ENCODE assay signal across 13 mouse cellular contexts in the genomic region with DNA sequence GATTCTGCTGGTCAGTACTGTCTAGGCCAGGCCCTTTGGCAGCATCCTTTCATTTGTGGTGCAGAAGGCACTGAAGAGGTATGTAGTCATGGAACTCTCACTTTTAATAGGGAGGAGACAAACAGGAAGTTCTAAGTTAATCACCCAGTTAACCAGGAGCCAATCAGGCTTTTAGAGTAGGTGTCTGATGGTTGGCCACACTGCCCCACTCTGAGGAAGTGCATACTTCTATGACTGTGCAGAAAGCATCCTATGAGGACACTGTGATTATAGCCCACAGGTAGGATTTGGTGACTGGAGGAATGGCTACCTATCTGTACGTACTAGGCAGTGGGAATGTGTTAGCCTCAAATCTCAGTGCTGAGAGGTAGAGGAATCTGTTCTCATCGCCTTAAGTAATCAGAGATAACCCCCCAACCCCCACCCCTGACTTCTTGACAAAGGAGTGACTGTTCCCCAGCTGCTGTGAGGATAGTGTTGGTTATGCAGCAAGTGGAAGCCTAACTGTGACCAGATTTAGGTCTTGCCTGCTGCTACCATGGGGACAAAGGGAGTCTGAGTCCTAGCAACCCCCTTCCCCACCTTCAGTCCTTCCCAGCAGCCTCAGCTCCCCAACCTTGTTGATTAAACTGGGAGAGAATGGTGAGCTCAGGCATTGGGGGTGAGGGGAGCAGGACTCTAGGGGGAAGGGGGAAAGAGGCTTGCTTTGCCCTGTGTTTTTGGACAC.
DNase-seq lines count a peak whose midpoint lies in the region; ATAC-seq and TF ChIP-seq lines count a peak whose summit lies in the region.
"Had no signal": no experiment of that assay in that cellular context is flagged by ENCODE, and none has a peak within 500 bp of the region (broad histone marks: within the 10 kb centered on the region; RNA-seq: fewer than 3 reads in every experiment).

No protein-coding gene starts in this region.

- 22% methylated on average over 2 of the region's 2 CpGs for WGBS in lung, embryonic 14.5 days
- 64% methylated on average over 2 of the region's 2 CpGs for WGBS in midbrain, embryonic 14.5 days

- H3K9ac ChIP-seq in lung, embryonic 14.5 days = peak overlapping the region; percentile 18; the same call in 1 of the 2 replicates
- no peak overlapping the region for H3K9ac ChIP-seq in midbrain, embryonic 14.5 days (replicated peaks; ENCODE audit: low read length)
- H3K9ac ChIP-seq: kidney, embryonic 15.5 days; limb, embryonic 12.5 days had no signal

- no peak for TF ChIP-seq CTCF in lung, embryonic 14.5 days (IDR thresholded peaks at IDR 0.05; ENCODE audit: low read depth)
- no peak for TF ChIP-seq CTCF in gastrocnemius, adult 2 months (IDR thresholded peaks at IDR 0.05)

- peak overlapping the region; percentile 90 for H3K27ac ChIP-seq in lung, embryonic 14.5 days (ENCODE audit: low read depth)
- peak overlapping the region; percentile 20; the same call in 1 of the 2 replicates for H3K27ac ChIP-seq in midbrain, embryonic 14.5 days (replicated peaks; ENCODE audit: low read depth, low read length)
- no peak overlapping the region for H3K27ac ChIP-seq in gastrocnemius, adult 2 months
- H3K27ac ChIP-seq: limb, embryonic 12.5 days had no signal

- H3K4me1 ChIP-seq in lung, embryonic 14.5 days (ENCODE audit: insufficient read depth) = peaks cover 7% of the 10 kb centered on the region; the same call in 1 of the 2 replicates
- 0 out of 2 replicates have a peak, but pooled peaks cover 7% of the 10 kb centered on the region for H3K4me1 ChIP-seq in midbrain, embryonic 14.5 days (ENCODE audit: control insufficient read depth, insufficient read depth, low read length)

- ATAC-seq in lung, embryonic 14.5 days (ENCODE audit: insufficient read depth) = peak; percentile 62
- ATAC-seq in granulocyte monocyte progenitor cell, adult 5-6 weeks (replicated peaks; ENCODE audit: poor library complexity, severe bottlenecking) = peak; percentile 67
- ATAC-seq in midbrain, embryonic 14.5 days (ENCODE audit: low FRiP score, low TSS enrichment) = no peak

- H3K36me3 ChIP-seq in lung, embryonic 14.5 days (ENCODE audit: insufficient read depth) = no peaks in the 10 kb centered on the region
- no peaks in the 10 kb centered on the region for H3K36me3 ChIP-seq in midbrain, embryonic 14.5 days (ENCODE audit: control insufficient read depth, insufficient read depth, low read length)
- H3K36me3 ChIP-seq: G1E; kidney, embryonic 15.5 days; limb, embryonic 12.5 days had no signal

- intact Hi-C loops in gastrocnemius, adult 2 months (cut with DNase I) = no loop called here

- DNase-seq in embryo, embryonic 10.5 days (ENCODE audit: low spot score) = peak; percentile 27
- no peak for DNase-seq in embryo, embryonic 10 days (ENCODE audit: low spot score)
- peak; percentile 27 for DNase-seq in lung, embryonic 14.5 days
- no peak for DNase-seq in lung, postnatal 14 days
- no peak for DNase-seq in midbrain, embryonic 14.5 days
- no peak for DNase-seq in urinary bladder, postnatal 14 days (ENCODE audit: low spot score)
- no peak for DNase-seq in gastrocnemius, adult 2 months
- DNase-seq: cerebellum, postnatal 36 days had no signal

- H3K4me2 ChIP-seq in lung, embryonic 14.5 days = 0 out of 2 replicates have a peak overlapping the region, but pooled peaks have one; percentile 12
- no peak overlapping the region for H3K4me2 ChIP-seq in midbrain, embryonic 14.5 days (ENCODE audit: low read length)
- H3K4me2 ChIP-seq: kidney, embryonic 15.5 days; limb, embryonic 12.5 days had no signal

- no peaks in the 10 kb centered on the region for H3K9me3 ChIP-seq in lung, embryonic 14.5 days (ENCODE audit: low read depth, low read length)
- H3K9me3 ChIP-seq in midbrain, embryonic 14.5 days (ENCODE audit: control insufficient read depth, low read length) = no peaks in the 10 kb centered on the region
- H3K9me3 ChIP-seq: kidney, embryonic 15.5 days; limb, embryonic 12.5 days had no signal

- H3K4me3 ChIP-seq in lung, embryonic 14.5 days (ENCODE audit: low read depth, low read length) = no peak overlapping the region
- H3K4me3 ChIP-seq in midbrain, embryonic 14.5 days (replicated peaks; ENCODE audit: low read depth, low read length) = no peak overlapping the region
- no peak overlapping the region for H3K4me3 ChIP-seq in gastrocnemius, adult 2 months
- H3K4me3 ChIP-seq: kidney, embryonic 15.5 days; limb, embryonic 12.5 days; myocyte had no signal

- H3K27me3 ChIP-seq in lung, embryonic 14.5 days (ENCODE audit: insufficient read depth, low read length) = no peaks in the 10 kb centered on the region
- H3K27me3 ChIP-seq in midbrain, embryonic 14.5 days (ENCODE audit: control insufficient read depth, insufficient read depth, low read length) = no peaks in the 10 kb centered on the region
- H3K27me3 ChIP-seq: kidney, embryonic 15.5 days; limb, embryonic 12.5 days had no signal

Comparison
In these comparisons a context has a peak if more than half of its experiments do, and no peak if none do; other contexts are left out.
1. DNase-seq: peak in embryo, embryonic 10.5 days (single experiment) and lung, embryonic 14.5 days (single experiment); none in embryo, embryonic 10 days (single experiment), lung, postnatal 14 days (single experiment), midbrain, embryonic 14.5 days (single experiment), urinary bladder, postnatal 14 days (single experiment) and gastrocnemius, adult 2 months (single experiment).